Mouse (Mus musculus) heart, adult 11 months (tissue): ENCODE results near the gene Nup107.
A peak's percentile ranks its signal among the peaks of the same experiment; 100 is the strongest.
"Not testable (repeated sequence)": the region's sequence is repeated elsewhere in the genome, so short reads cannot be mapped to it uniquely, and the experiment has no call there.

ENCODE experiments used
- DNase-seq: peaks from one replicate; pipeline ENCODE4 v3.0.0; 2022

Gene Nup107

GRCm38 (mm10) chr10:117732962-117733592, 59.4 kb downstream of the Nup107 start:
- no peak for DNase-seq

- DNase-seq, result no peak
Measured at GRCm38 (mm10) chr10:117732184-117732583, 60.3 kb downstream of the Nup107 start.

- no peak for DNase-seq
Measured at GRCm38 (mm10) chr10:117731244-117732101, 61.0 kb downstream of the Nup107 start.

GRCm38 (mm10) chr10:117730637-117731203, 61.8 kb downstream of the Nup107 start:
- no peak for DNase-seq

- DNase-seq, result no peak
Measured at GRCm38 (mm10) chr10:117730140-117730539, 62.4 kb downstream of the Nup107 start.

GRCm38 (mm10) chr10:117729139-117729814, 63.2 kb downstream of the Nup107 start:
- DNase-seq, result no peak

- DNase-seq, result no peak
Measured at GRCm38 (mm10) chr10:117728574-117728973, 63.9 kb downstream of the Nup107 start.

- DNase-seq, result no peak
Measured at GRCm38 (mm10) chr10:117727518-117728110, 64.9 kb downstream of the Nup107 start.

GRCm38 (mm10) chr10:117726888-117727385, 65.6 kb downstream of the Nup107 start:
- no peak for DNase-seq

- no peak for DNase-seq
Measured at GRCm38 (mm10) chr10:117726350-117726749, 66.2 kb downstream of the Nup107 start.

- DNase-seq, result no peak
Measured at GRCm38 (mm10) chr10:117725671-117726070, 66.8 kb downstream of the Nup107 start.

- DNase-seq, result no peak
Measured at GRCm38 (mm10) chr10:117724804-117725361, 67.6 kb downstream of the Nup107 start.

- no peak for DNase-seq
Measured at GRCm38 (mm10) chr10:117724136-117724718, 68.3 kb downstream of the Nup107 start.

GRCm38 (mm10) chr10:117718161-117719119, 74.1 kb downstream of the Nup107 start:
- no peak for DNase-seq

GRCm38 (mm10) chr10:117717583-117717982, 74.9 kb downstream of the Nup107 start:
- peak; percentile 97 for DNase-seq

- no peak for DNase-seq
Measured at GRCm38 (mm10) chr10:117716686-117717085, 75.8 kb downstream of the Nup107 start.

- not testable (repeated sequence) for DNase-seq
Measured at GRCm38 (mm10) chr10:117715654-117716053, 76.9 kb downstream of the Nup107 start.

- DNase-seq, result no peak
Measured at GRCm38 (mm10) chr10:117714928-117715500, 77.5 kb downstream of the Nup107 start.

GRCm38 (mm10) chr10:117714048-117714545, 78.4 kb downstream of the Nup107 start:
- DNase-seq, result peak; percentile 80

- DNase-seq, result peak; percentile 82
Measured at GRCm38 (mm10) chr10:117713466-117713865, 79.0 kb downstream of the Nup107 start.
